Mouse (Mus musculus): ENCODE results near the gene Invs. TPM values are rescaled to one million over a fixed set of nuclear protein-coding genes. Genes with fewer than 3 reads are reported as not detected.

Invs gene
- 10 to 100 TPM in 1 of 2 experiments, 1 to 10 TPM in 1; 8.6 to 11.4 TPM for polyA plus RNA-seq (2017; shearing (Covaris generic))

GRCm38 (mm10) chr4:48279498-48280134 is at the start of gene Invs, which contains the start of gene Erp44:
Gene Invs, plus strand, starts transcription at chr4:48279760.
Gene Erp44, minus strand, starts transcription at chr4:48279558.
- ATAC-seq = peak; percentile 96

- ATAC-seq = no peak
Measured at GRCm38 (mm10) chr4:48236721-48237120, 42.8 kb upstream of the Invs start.

GRCm38 (mm10) chr4:48239046-48239445 is 40.5 kb upstream of the Invs start:
- no peak for ATAC-seq

- ATAC-seq = no peak
Measured at GRCm38 (mm10) chr4:48242482-48242881, 37.1 kb upstream of the Invs start.

GRCm38 (mm10) chr4:48243737-48244136 is 35.8 kb upstream of the Invs start:
- ATAC-seq = peak; percentile 69

- ATAC-seq = no peak
Measured at GRCm38 (mm10) chr4:48244280-48244679, 35.3 kb upstream of the Invs start.

GRCm38 (mm10) chr4:48253266-48253665 is 26.3 kb upstream of the Invs start:
- ATAC-seq = peak; percentile 58

GRCm38 (mm10) chr4:48258045-48258444 is 21.5 kb upstream of the Invs start:
- no peak for ATAC-seq

GRCm38 (mm10) chr4:48267683-48268082 is 11.9 kb upstream of the Invs start:
- peak; percentile 85 for ATAC-seq

GRCm38 (mm10) chr4:48268127-48268526 is 11.4 kb upstream of the Invs start:
- peak; percentile 79 for ATAC-seq

- ATAC-seq = no peak
Measured at GRCm38 (mm10) chr4:48270532-48270931, 9.0 kb upstream of the Invs start.

GRCm38 (mm10) chr4:48271838-48272237 is 7.7 kb upstream of the Invs start:
- ATAC-seq = no peak

- ATAC-seq = peak; percentile 61
Measured at GRCm38 (mm10) chr4:48273119-48273829, 6.3 kb upstream of the Invs start.

- no peak for ATAC-seq
Measured at GRCm38 (mm10) chr4:48275736-48276135, 3.8 kb upstream of the Invs start.

GRCm38 (mm10) chr4:48277011-48277410 is 2.5 kb upstream of the Invs start:
- ATAC-seq = no peak

- ATAC-seq = no peak
Measured at GRCm38 (mm10) chr4:48278757-48279497, 633 bp upstream of the Invs start.

GRCm38 (mm10) chr4:48281121-48281520 is 1.6 kb downstream of the Invs start:
- no peak for ATAC-seq

- no peak for ATAC-seq
Measured at GRCm38 (mm10) chr4:48287086-48287757, 7.7 kb downstream of the Invs start.

- no peak for ATAC-seq
Measured at GRCm38 (mm10) chr4:48314814-48315213, 35.3 kb downstream of the Invs start.

- ATAC-seq = no peak
Measured at GRCm38 (mm10) chr4:48316036-48316435, 36.5 kb downstream of the Invs start.

GRCm38 (mm10) chr4:48321276-48321675 is 41.7 kb downstream of the Invs start:
- no peak for ATAC-seq

- ATAC-seq = no peak
Measured at GRCm38 (mm10) chr4:48322095-48322494, 42.5 kb downstream of the Invs start.

GRCm38 (mm10) chr4:48327192-48327591 is 47.6 kb downstream of the Invs start:
- no peak for ATAC-seq
